Mouse (Mus musculus) lung, postnatal 0 days (tissue): Measurements from ENCODE around the gene Mylk.

Experiments used
- CTCF ChIP-seq: IDR thresholded peaks from 2 replicates; pipeline ENCODE4 v1.5.1; 2016; ENCODE audit warnings: antibody characterized with exemption, mild to moderate bottlenecking
- EP300 ChIP-seq: IDR thresholded peaks from 2 replicates; pipeline ENCODE4 v1.6.1; 2016; ENCODE audit warnings: antibody characterized with exemption, mild to moderate bottlenecking, control low read depth

- TF ChIP-seq EP300 (no peak), CTCF (no peak)
Observed at GRCm38 (mm10) chr16:34766193-34766592, 21.2 kb downstream of the Mylk start.
